Mouse (Mus musculus) liver, embryonic 13.5 days (tissue): ENCODE measurements around the gene Ybx2. TPM values are rescaled to one million over a fixed set of nuclear protein-coding genes. Genes with fewer than 3 reads are reported as not detected.
A peak's percentile ranks its signal among the peaks of the same experiment; 100 is the strongest.

Source experiments
- ATAC-seq: fragments of 200-750 bp; cut with Nextera tagmentation; 2 replicates; pipeline ENCODE4 v1.8.0; 2017; ENCODE audit warnings: low read depth, mild to moderate bottlenecking, moderate number of reproducible peaks, moderate library complexity
- DNase-seq: peaks from one replicate; pipeline ENCODE4 v3.0.0; 2022
- H3K27ac ChIP-seq: fragments of 300-500 bp; sonication (generic); 2 replicates; pipeline ENCODE4 v1.5.1; 2015; ENCODE audit warnings: moderate library complexity, mild to moderate bottlenecking, inconsistent platforms
- H3K27me3 ChIP-seq: fragments of 300-500 bp; sonication (generic); 2 replicates; pipeline ENCODE4 v1.6.1; 2015; ENCODE audit warnings: mild to moderate bottlenecking, inconsistent platforms
- H3K36me3 ChIP-seq: fragments of 300-500 bp; sonication (generic); 2 replicates; pipeline ENCODE4 v1.6.1; 2015; ENCODE audit warnings: mild to moderate bottlenecking, inconsistent platforms
- H3K4me1 ChIP-seq: fragments of 300-500 bp; sonication (generic); replicated peaks from 2 replicates; pipeline ENCODE4 v1.6.1; 2015; ENCODE audit warnings: inconsistent platforms
- H3K4me2 ChIP-seq: fragments of 300-500 bp; sonication (generic); 2 replicates; pipeline ENCODE4 v1.6.1; 2015; ENCODE audit warnings: inconsistent platforms, mild to moderate bottlenecking, moderate library complexity
- H3K4me3 ChIP-seq: fragments of 300-500 bp; sonication (generic); replicated peaks from 2 replicates; pipeline ENCODE4 v1.5.1; 2015; ENCODE audit warnings: mild to moderate bottlenecking, inconsistent platforms
- H3K9ac ChIP-seq: fragments of 300-500 bp; sonication (generic); 2 replicates; pipeline ENCODE4 v1.6.1; 2015; ENCODE audit warnings: mild to moderate bottlenecking, inconsistent platforms
- H3K9me3 ChIP-seq: fragments of 300-500 bp; sonication (generic); replicated peaks from 2 replicates; pipeline ENCODE4 v1.6.1; 2016; ENCODE audit warnings: inconsistent platforms
- WGBS: fragments of 180-500 bp; shearing (Covaris S2); methylation state at CpG from one replicate; pipeline ENCODE4 v1.1.7; 2015; ENCODE audit not compliant: insufficient replicate concordance; 5-methylcytosine and 5-hydroxymethylcytosine counted together
- polyA plus RNA-seq: library from polyadenylated mRNA; unstranded; fragments of >200 nt; fragmentation: Nextera tagmentation; extraction: Ambion mirVana; gene quantifications from 2 replicates; pipeline ENCODE4 v1.2.1, GENCODE M21; 2015

Ybx2 gene
- 0.28 and 0.30 TPM in 2 replicates for polyA plus RNA-seq

- no peak within 1 kb of the TSS for H3K27ac ChIP-seq
- ATAC-seq (peak; percentile 79), DNase-seq (peak; percentile 82)
- H3K36me3 ChIP-seq = no peaks in the 10 kb centered on the region
- peak within 1 kb of the TSS; percentile 88 for H3K4me2 ChIP-seq
- H3K4me3 ChIP-seq = peak within 1 kb of the TSS; percentile 62
- H3K9me3 ChIP-seq = no peaks in the 10 kb centered on the region
- H3K9ac ChIP-seq = peak within 1 kb of the TSS; percentile 66
- H3K4me1 ChIP-seq = peaks cover 35% of the 10 kb centered on the region
- WGBS = 2% methylated on average over 56 of the region's 62 CpGs
- peaks cover 64% of the 10 kb centered on the region for H3K27me3 ChIP-seq
These were observed at the start of gene Ybx2 for GRCm38 (mm10) chr11:69935137-69935879. Ybx2 (plus strand) TSS chr11:69935796.

- Histone ChIP-seq H3K27ac (peak overlapping the region; percentile 72), H3K9me3 (no peaks in the 10 kb centered on the region), H3K9ac (peak overlapping the region; percentile 45), H3K4me1 (peaks cover 66% of the 10 kb centered on the region), H3K27me3 (no peaks in the 10 kb centered on the region), H3K4me2 (peak overlapping the region; percentile 41), H3K4me3 (no peak overlapping the region), H3K36me3 (no peaks in the 10 kb centered on the region)
- WGBS = 14% methylated on average over 8 of the region's 8 CpGs
- DNase-seq (peak; percentile 62), ATAC-seq (peak; percentile 89)
These were observed 48.5 kb upstream of the Ybx2 start for GRCm38 (mm10) chr11:69886907-69887635.

- H3K4me2 ChIP-seq = no peak overlapping the region
- H3K9me3 ChIP-seq = no peaks in the 10 kb centered on the region
- 40% methylated on average over 4 of the region's 4 CpGs for WGBS
- H3K4me3 ChIP-seq = no peak overlapping the region
- H3K27ac ChIP-seq = no peak overlapping the region
- peak overlapping the region; percentile 17; the same call in 1 of the 2 replicates for H3K9ac ChIP-seq
- peaks cover 56% of the 10 kb centered on the region for H3K4me1 ChIP-seq
- no peaks in the 10 kb centered on the region for H3K27me3 ChIP-seq
- H3K36me3 ChIP-seq = no peaks in the 10 kb centered on the region
- DNase-seq = no peak
- ATAC-seq = no peak
These were observed 44.1 kb upstream of the Ybx2 start for GRCm38 (mm10) chr11:69891482-69891881.

- H3K27ac ChIP-seq = no peak overlapping the region
- H3K4me3 ChIP-seq = no peak overlapping the region
- H3K27me3 ChIP-seq = no peaks in the 10 kb centered on the region; the same call in 1 of the 2 replicates
- H3K4me1 ChIP-seq = peaks cover 51% of the 10 kb centered on the region
- H3K36me3 ChIP-seq = no peaks in the 10 kb centered on the region
- H3K4me2 ChIP-seq = no peak overlapping the region
- no peaks in the 10 kb centered on the region for H3K9me3 ChIP-seq
- ATAC-seq = no peak
- H3K9ac ChIP-seq = peak overlapping the region; percentile 52; the same call in 1 of the 2 replicates
- WGBS = 21% methylated on average over 5 of the region's 5 CpGs
- no peak for DNase-seq
These were observed 40.9 kb upstream of the Ybx2 start for GRCm38 (mm10) chr11:69894671-69895070.

- ATAC-seq (peak; percentile 76), DNase-seq (no peak)
- Histone ChIP-seq H3K36me3 (no peaks in the 10 kb centered on the region), H3K27me3 (no peaks in the 10 kb centered on the region; the same call in 1 of the 2 replicates), H3K9me3 (no peaks in the 10 kb centered on the region), H3K4me2 (peak within 1 kb of the TSS; percentile 42), H3K4me1 (peaks cover 57% of the 10 kb centered on the region), H3K4me3 (peak within 1 kb of the TSS; percentile 21; the same call in 1 of the 2 replicates), H3K27ac (peak within 1 kb of the TSS; percentile 39; the same call in 1 of the 2 replicates), H3K9ac (peak within 1 kb of the TSS; percentile 52)
- 26% methylated on average over 4 of the region's 4 CpGs for WGBS
These were observed 40.3 kb upstream of the Ybx2 start, which contains the start of gene Acap1 for GRCm38 (mm10) chr11:69895291-69895690. Acap1 (minus strand) TSS chr11:69895539.

- H3K9me3 ChIP-seq = no peaks in the 10 kb centered on the region
These were observed 35.7 kb upstream of the Ybx2 start for GRCm38 (mm10) chr11:69899870-69900269.

GRCm38 (mm10) chr11:69900471-69901405 lies 34.9 kb upstream of the Ybx2 start, which contains the start of the genes 2810408A11Rik and Neurl4:
2810408A11Rik (minus strand) TSS chr11:69900987.
Neurl4 (plus strand) TSS chr11:69901072.
- Histone ChIP-seq H3K4me1 (peaks cover 47% of the 10 kb centered on the region), H3K9ac (peak within 1 kb of the TSS; percentile 94), H3K27me3 (no peaks in the 10 kb centered on the region; the same call in 1 of the 2 replicates), H3K4me2 (peak within 1 kb of the TSS; percentile 87), H3K4me3 (peak within 1 kb of the TSS; percentile 93), H3K9me3 (no peaks in the 10 kb centered on the region), H3K36me3 (peaks cover 29% of the 10 kb centered on the region), H3K27ac (peak within 1 kb of the TSS; percentile 98)
- peak; percentile 90 for DNase-seq
- WGBS = under 1% methylated on average over 38 of the region's 38 CpGs
- ATAC-seq = peak; percentile 89

More at GRCm38 (mm10) chr11:69899870-69900269, 35.7 kb upstream of the Ybx2 start:
- Histone ChIP-seq H3K4me3 (peak overlapping the region; percentile 93), H3K9ac (peak overlapping the region; percentile 18; the same call in 1 of the 2 replicates), H3K27me3 (no peaks in the 10 kb centered on the region; the same call in 1 of the 2 replicates), H3K27ac (no peak overlapping the region), H3K4me2 (peak overlapping the region; percentile 87), H3K36me3 (peaks cover 20% of the 10 kb centered on the region), H3K4me1 (peaks cover 56% of the 10 kb centered on the region)
- no peak for ATAC-seq
- DNase-seq = no peak
- 49% methylated on average over 4 of the region's 4 CpGs for WGBS

GRCm38 (mm10) chr11:69901406-69901846 lies 34.2 kb upstream of the Ybx2 start:
- peaks cover 36% of the 10 kb centered on the region for H3K36me3 ChIP-seq
- no peaks in the 10 kb centered on the region; the same call in 1 of the 2 replicates for H3K27me3 ChIP-seq
- ATAC-seq = peak; percentile 62
- H3K4me2 ChIP-seq = peak overlapping the region; percentile 87
- WGBS = under 1% methylated on average over 42 of the region's 42 CpGs
- H3K27ac ChIP-seq = peak overlapping the region; percentile 98
- DNase-seq = peak; percentile 92
- no peaks in the 10 kb centered on the region for H3K9me3 ChIP-seq
- peaks cover 44% of the 10 kb centered on the region for H3K4me1 ChIP-seq
- H3K9ac ChIP-seq = peak overlapping the region; percentile 94
- peak overlapping the region; percentile 93 for H3K4me3 ChIP-seq

- Histone ChIP-seq H3K4me3 (peak overlapping the region; percentile 93), H3K4me1 (peaks cover 44% of the 10 kb centered on the region), H3K36me3 (peaks cover 41% of the 10 kb centered on the region), H3K27ac (peak overlapping the region; percentile 98), H3K9me3 (no peaks in the 10 kb centered on the region), H3K4me2 (peak overlapping the region; percentile 87), H3K27me3 (no peaks in the 10 kb centered on the region; the same call in 1 of the 2 replicates), H3K9ac (peak overlapping the region; percentile 94)
- WGBS = under 1% methylated on average over 38 of the region's 39 CpGs
- ATAC-seq = peak; percentile 4; the same call in 1 of the 2 replicates
- no peak for DNase-seq
These were observed 33.6 kb upstream of the Ybx2 start for GRCm38 (mm10) chr11:69901993-69902392.

- H3K9me3 ChIP-seq = no peaks in the 10 kb centered on the region
- no peaks in the 10 kb centered on the region; the same call in 1 of the 2 replicates for H3K27me3 ChIP-seq
- 80% methylated on average over 13 of the region's 13 CpGs for WGBS
- DNase-seq (no peak), ATAC-seq (no peak)
- peaks cover 51% of the 10 kb centered on the region for H3K36me3 ChIP-seq
- peak overlapping the region; percentile 87 for H3K4me2 ChIP-seq
- H3K4me3 ChIP-seq = peak overlapping the region; percentile 93
- peaks cover 44% of the 10 kb centered on the region for H3K4me1 ChIP-seq
- peak overlapping the region; percentile 94 for H3K9ac ChIP-seq
- H3K27ac ChIP-seq = peak overlapping the region; percentile 98
These were observed 32.6 kb upstream of the Ybx2 start for GRCm38 (mm10) chr11:69902972-69903371.
